Comparison of ENCODE assay signal across 9 mouse cellular contexts in the genomic region with DNA sequence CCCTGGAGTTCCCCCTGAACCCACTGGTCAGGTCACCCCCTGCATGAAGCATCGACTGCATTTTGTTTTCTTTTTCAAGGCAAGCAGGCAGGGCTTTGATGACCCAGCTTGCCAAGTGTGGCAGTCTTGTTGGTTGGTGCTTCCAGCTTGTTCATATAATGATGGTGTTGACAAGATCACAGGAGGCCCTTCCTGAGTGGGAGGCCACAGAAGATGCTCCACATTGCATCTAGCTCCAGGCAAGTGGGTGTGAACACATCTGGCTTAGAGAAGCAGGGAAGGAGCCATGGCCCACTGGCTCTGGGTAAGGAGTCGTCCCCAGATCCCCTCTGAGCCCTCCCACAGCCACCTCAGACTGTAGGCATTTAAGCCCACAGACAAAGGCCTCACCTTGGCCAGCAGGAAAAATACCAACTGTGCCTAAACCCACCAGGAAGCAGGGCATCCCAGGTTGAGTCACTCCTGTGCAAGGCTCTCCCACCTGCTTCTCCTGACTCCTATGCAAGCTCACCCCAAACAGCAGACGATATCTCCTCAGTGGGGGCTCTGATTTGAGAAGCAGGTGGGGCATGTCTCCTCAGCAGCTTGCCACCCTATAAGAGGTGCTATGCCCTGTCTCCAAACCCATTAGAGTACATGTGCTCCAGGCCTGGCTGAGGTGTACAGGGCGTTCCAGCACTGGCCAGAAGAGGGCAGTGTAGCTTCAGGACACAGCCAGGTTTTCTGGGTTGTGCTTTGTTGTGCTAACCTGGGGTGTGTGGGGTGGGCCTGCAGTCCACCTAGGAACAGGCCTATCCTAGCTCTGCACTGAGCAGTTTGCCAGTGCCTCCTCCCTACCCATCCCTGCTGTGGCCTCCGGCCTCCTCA. TPM values are rescaled to one million over a fixed set of nuclear protein-coding genes. Genes with fewer than 3 reads are reported as not detected.
DNase-seq lines count a peak whose midpoint lies in the region; ATAC-seq and TF ChIP-seq lines count a peak whose summit lies in the region.
"Had no signal": no experiment of that assay in that cellular context is flagged by ENCODE, and none has a peak within 500 bp of the region (broad histone marks: within the 10 kb centered on the region; RNA-seq: fewer than 3 reads in every experiment).

No protein-coding gene starts in this region.

- H3K27me3 ChIP-seq in Patski: no peaks in the 10 kb centered on the region
- no peaks in the 10 kb centered on the region for H3K27me3 ChIP-seq in hindbrain, embryonic 13.5 days
- H3K27me3 ChIP-seq: stomach, embryonic 15.5 days had no signal

- no peak overlapping the region for H3K4me2 ChIP-seq in hindbrain, embryonic 13.5 days
- H3K4me2 ChIP-seq: stomach, embryonic 15.5 days had no signal

- H3K27ac ChIP-seq in hindbrain, embryonic 13.5 days: no peak overlapping the region
- H3K27ac ChIP-seq: stomach, embryonic 15.5 days had no signal

- H3K4me3 ChIP-seq in hindbrain, embryonic 13.5 days: no peak overlapping the region
- H3K4me3 ChIP-seq: stomach, embryonic 15.5 days had no signal

- no peaks in the 10 kb centered on the region for H3K9me3 ChIP-seq in hindbrain, embryonic 13.5 days
- H3K9me3 ChIP-seq: stomach, embryonic 15.5 days had no signal

- WGBS in hindbrain, embryonic 13.5 days: 56% methylated on average over 5 of the region's 5 CpGs

- CTCF ChIA-PET in Patski (lab: Charles Lee): interaction anchor here (0.8 to 5.4 kb wide), 14 partner anchors 9 to 151 kb away, joined by 3 to 61 read pairs (median 4); partner anchors contain the start of gene Cebpa

- DNase-seq in Patski (ENCODE audit: low read depth, low spot score): no peak
- DNase-seq in cerebellum, adult 9-10 months: peak; percentile 79
- DNase-seq in frontal cortex, postnatal 14 days (ENCODE audit: low spot score in 2 of 2): peak; percentile 60 to 79
- DNase-seq in left cerebral cortex, adult 11 months (ENCODE audit: low spot score): peak; percentile 80
- DNase-seq in lung, postnatal 36 days: peak; percentile 92
- peak; percentile 56 for DNase-seq in retina, postnatal 7 days (ENCODE audit: low read depth, low spot score)
- peak; percentile 65 for DNase-seq in urinary bladder, adult 2 months (ENCODE audit: low spot score)

- in situ Hi-C loops in Patski (cut with MboI; ENCODE audit: low pct_unique_long_range_greater_than_20kb): loop anchor here (10.0 kb wide), 1 partner anchor 239 kb away; no protein-coding TSS in a partner anchor

- H3K36me3 ChIP-seq in hindbrain, embryonic 13.5 days: no peaks in the 10 kb centered on the region; the same call in 1 of the 2 replicates
- H3K36me3 ChIP-seq: stomach, embryonic 15.5 days had no signal

- POLR2A ChIA-PET in Patski (lab: Charles Lee): interaction anchor here (2.0 kb wide), 1 partner anchor 145 kb away, joined by 11 read pairs; no protein-coding TSS in a partner anchor

- H3K9ac ChIP-seq in hindbrain, embryonic 13.5 days: no peak overlapping the region
- H3K9ac ChIP-seq: stomach, embryonic 15.5 days had no signal

- TF ChIP-seq CTCF in Patski (IDR thresholded peaks at IDR 0.05): no peak

- peak; percentile 33 for ATAC-seq in Patski
- ATAC-seq in hindbrain, embryonic 13.5 days (ENCODE audit: low FRiP score): peak; percentile 72

- peaks cover 16% of the 10 kb centered on the region for H3K4me1 ChIP-seq in hindbrain, embryonic 13.5 days (replicated peaks)

RNA-seq across cellular contexts. Expression of gene Cebpg, which starts 30.7 kb away (rescaled TPM):
- polyA plus RNA-seq in Patski (2021): 30.2 TPM
- 38.6 and 41.4 TPM in 2 replicates for polyA plus RNA-seq in hindbrain, embryonic 13.5 days (2015; fragmentation: Nextera tagmentation; extraction: Ambion mirVana)
- 27.0 and 30.3 TPM in 2 replicates for polyA plus RNA-seq in urinary bladder, adult 2 months (2012; rRNA removed)
